Mouse (Mus musculus) limb, embryonic 11.5 days (tissue): Measurements from ENCODE around the gene D430042O09Rik. TPM values are rescaled to one million over a fixed set of nuclear protein-coding genes. Genes with fewer than 3 reads are reported as not detected.

Experiments used
- ATAC-seq: fragments of 200-750 bp; cut with Nextera tagmentation; 2 replicates; pipeline ENCODE4 v1.8.0; 2017; ENCODE audit warnings: low read depth; ENCODE audit not compliant: insufficient number of reproducible peaks, low FRiP score, low TSS enrichment
- DNase-seq: peaks from one replicate; pipeline ENCODE4 v3.0.0-alpha.2; 2015; ENCODE audit warnings: low spot score
- H3K27ac ChIP-seq: fragments of 300-500 bp; sonication (generic); replicated peaks from 2 replicates; pipeline ENCODE4 v1.5.1; 2014; ENCODE audit warnings: low read depth, mild to moderate bottlenecking, low read length
- H3K27me3 ChIP-seq: fragments of 300-500 bp; sonication (generic); 2 replicates; pipeline ENCODE4 v1.6.1; 2014; ENCODE audit warnings: mild to moderate bottlenecking, low read length, mixed read lengths; ENCODE audit not compliant: control insufficient read depth, insufficient read depth
- H3K36me3 ChIP-seq: fragments of 300-500 bp; sonication (generic); 2 replicates; pipeline ENCODE4 v1.6.1; 2014; ENCODE audit warnings: mild to moderate bottlenecking, low read length, moderate library complexity, mixed read lengths; ENCODE audit not compliant: control insufficient read depth, insufficient read depth
- H3K4me1 ChIP-seq: fragments of 300-500 bp; sonication (generic); 2 replicates; pipeline ENCODE4 v1.6.1; 2014; ENCODE audit warnings: low read length, mixed read lengths; ENCODE audit not compliant: control insufficient read depth, insufficient read depth
- H3K4me2 ChIP-seq: fragments of 300-500 bp; sonication (generic); 2 replicates; pipeline ENCODE4 v1.6.1; 2014; ENCODE audit warnings: low read depth, mild to moderate bottlenecking, moderate library complexity; ENCODE audit not compliant: severe bottlenecking
- H3K4me3 ChIP-seq: fragments of 300-500 bp; sonication (generic); 2 replicates; pipeline ENCODE4 v1.5.1; 2014; ENCODE audit warnings: low read depth, low read length
- H3K9ac ChIP-seq: fragments of 300-500 bp; sonication (generic); 2 replicates; pipeline ENCODE4 v1.6.1; 2014; ENCODE audit warnings: mild to moderate bottlenecking, low read length
- H3K9me3 ChIP-seq: fragments of 300-500 bp; sonication (generic); 2 replicates; pipeline ENCODE4 v1.6.1; 2016; ENCODE audit warnings: low read length; ENCODE audit not compliant: control insufficient read depth
- WGBS: fragments of 180-500 bp; shearing (Covaris S2); extraction: QIAGEN DNeasy Blood & Tissue Kit; methylation state at CpG from one replicate; pipeline ENCODE4 v1.1.7; 2014; 5-methylcytosine and 5-hydroxymethylcytosine counted together
- polyA plus RNA-seq: library from polyadenylated mRNA; unstranded; fragments of >200 nt; fragmentation: Nextera tagmentation; extraction: Ambion mirVana; gene quantifications from 2 replicates; pipeline ENCODE4 v1.2.1, GENCODE M21; 2014

The D430042O09Rik gene
- polyA plus RNA-seq, 1 experiment from 2014 or later: 11.3 TPM

- ATAC-seq: no peak
- Histone ChIP-seq H3K4me3 (no peak overlapping the region), H3K9ac (no peak overlapping the region), H3K27ac (no peak overlapping the region), H3K27me3 (no peaks in the 10 kb centered on the region), H3K36me3 (no peaks in the 10 kb centered on the region), H3K4me2 (no peak overlapping the region), H3K4me1 (no peaks in the 10 kb centered on the region), H3K9me3 (no peaks in the 10 kb centered on the region)
- 84% methylated on average over 2 of the region's 2 CpGs for WGBS
- DNase-seq: no peak
Measured at GRCm38 (mm10) chr7:125746621-125747315, 39.1 kb downstream of the D430042O09Rik start.

- no peaks in the 10 kb centered on the region for H3K27me3 ChIP-seq
- H3K36me3 ChIP-seq: no peaks in the 10 kb centered on the region
- H3K9ac ChIP-seq: no peak overlapping the region
- no peak overlapping the region for H3K4me3 ChIP-seq
- no peak overlapping the region for H3K27ac ChIP-seq
- no peak for ATAC-seq
- no peak overlapping the region for H3K4me2 ChIP-seq
- WGBS: 60% methylated on average over 7 of the region's 7 CpGs
- H3K4me1 ChIP-seq: no peaks in the 10 kb centered on the region
- DNase-seq: peak; percentile 25
- H3K9me3 ChIP-seq: no peaks in the 10 kb centered on the region
Measured at GRCm38 (mm10) chr7:125747316-125747690, 39.6 kb downstream of the D430042O09Rik start.

GRCm38 (mm10) chr7:125748186-125748585, 40.5 kb downstream of the D430042O09Rik start:
- H3K4me1 ChIP-seq: no peaks in the 10 kb centered on the region
- peak; percentile 42 for DNase-seq
- H3K4me3 ChIP-seq: no peak overlapping the region
- H3K27me3 ChIP-seq: no peaks in the 10 kb centered on the region
- 50% methylated on average over 3 of the region's 3 CpGs for WGBS
- H3K4me2 ChIP-seq: no peak overlapping the region
- H3K27ac ChIP-seq: no peak overlapping the region
- no peaks in the 10 kb centered on the region for H3K36me3 ChIP-seq
- H3K9me3 ChIP-seq: no peaks in the 10 kb centered on the region
- no peak overlapping the region for H3K9ac ChIP-seq
- no peak for ATAC-seq

- H3K4me2 ChIP-seq: no peak overlapping the region
- H3K9ac ChIP-seq: no peak overlapping the region
- no peak overlapping the region for H3K4me3 ChIP-seq
- H3K27me3 ChIP-seq: no peaks in the 10 kb centered on the region
- no peaks in the 10 kb centered on the region for H3K4me1 ChIP-seq
- 86% methylated on average over 7 of the region's 7 CpGs for WGBS
- no peak overlapping the region for H3K27ac ChIP-seq
- DNase-seq (no peak), ATAC-seq (no peak)
- H3K36me3 ChIP-seq: no peaks in the 10 kb centered on the region
- H3K9me3 ChIP-seq: no peaks in the 10 kb centered on the region
Measured at GRCm38 (mm10) chr7:125752699-125753325, 45.1 kb downstream of the D430042O09Rik start.

GRCm38 (mm10) chr7:125753326-125753715, 45.6 kb downstream of the D430042O09Rik start:
- Histone ChIP-seq H3K27ac (no peak overlapping the region), H3K36me3 (no peaks in the 10 kb centered on the region), H3K4me3 (no peak overlapping the region), H3K9me3 (no peaks in the 10 kb centered on the region), H3K4me1 (no peaks in the 10 kb centered on the region), H3K27me3 (no peaks in the 10 kb centered on the region), H3K9ac (no peak overlapping the region), H3K4me2 (no peak overlapping the region)
- DNase-seq (no peak), ATAC-seq (no peak)
- WGBS: 79% methylated on average over 3 of the region's 3 CpGs

- no peaks in the 10 kb centered on the region for H3K27me3 ChIP-seq
- H3K9me3 ChIP-seq: no peaks in the 10 kb centered on the region
- ATAC-seq: no peak
- no peak overlapping the region for H3K4me3 ChIP-seq
- H3K4me2 ChIP-seq: no peak overlapping the region
- no peak overlapping the region for H3K9ac ChIP-seq
- no peak overlapping the region for H3K27ac ChIP-seq
- peaks cover 1% of the 10 kb centered on the region; the same call in 1 of the 2 replicates for H3K36me3 ChIP-seq
- no peak for DNase-seq
- 76% methylated on average over 6 of the region's 6 CpGs for WGBS
- no peaks in the 10 kb centered on the region for H3K4me1 ChIP-seq
Measured at GRCm38 (mm10) chr7:125756806-125757205, 49.1 kb downstream of the D430042O09Rik start.

- Histone ChIP-seq H3K9ac (no peak overlapping the region), H3K4me1 (0 out of 2 replicates have a peak, but pooled peaks cover under 1% of the 10 kb centered on the region), H3K9me3 (no peaks in the 10 kb centered on the region), H3K27me3 (no peaks in the 10 kb centered on the region), H3K36me3 (peaks cover 3% of the 10 kb centered on the region; the same call in 1 of the 2 replicates), H3K4me2 (no peak overlapping the region), H3K4me3 (no peak overlapping the region), H3K27ac (no peak overlapping the region)
- no peak for DNase-seq
- WGBS: 80% methylated on average over 6 of the region's 6 CpGs
- no peak for ATAC-seq
Measured at GRCm38 (mm10) chr7:125757896-125758623, 50.4 kb downstream of the D430042O09Rik start.

GRCm38 (mm10) chr7:125762289-125762688, 54.6 kb downstream of the D430042O09Rik start:
- 86% methylated on average over 2 of the region's 2 CpGs for WGBS
- Histone ChIP-seq H3K9ac (no peak overlapping the region), H3K27me3 (no peaks in the 10 kb centered on the region), H3K9me3 (no peaks in the 10 kb centered on the region), H3K4me1 (peaks cover 3% of the 10 kb centered on the region; the same call in 1 of the 2 replicates), H3K27ac (no peak overlapping the region), H3K4me3 (no peak overlapping the region), H3K36me3 (peaks cover 3% of the 10 kb centered on the region; the same call in 1 of the 2 replicates), H3K4me2 (no peak overlapping the region)
- ATAC-seq (no peak), DNase-seq (no peak)
